Mouse (Mus musculus) hindbrain, embryonic 10.5 days (tissue): ENCODE data around the gene Casp2. TPM values are rescaled to one million over a fixed set of nuclear protein-coding genes. Genes with fewer than 3 reads are reported as not detected.

Experiments used
- DNase-seq: peaks from one replicate; pipeline ENCODE4 v3.0.0-alpha.2; 2017; ENCODE audit warnings: low spot score
- H3K27ac ChIP-seq: fragments of 300-500 bp; sonication (generic); 2 replicates; pipeline ENCODE4 v1.5.1; 2016; ENCODE audit warnings: mild to moderate bottlenecking, moderate library complexity
- H3K27me3 ChIP-seq: fragments of 300-500 bp; sonication (generic); 2 replicates; pipeline ENCODE4 v1.6.1; 2016; ENCODE audit warnings: mild to moderate bottlenecking; ENCODE audit not compliant: poor library complexity, insufficient read depth, severe bottlenecking
- H3K36me3 ChIP-seq: fragments of 300-500 bp; sonication (generic); 2 replicates; pipeline ENCODE4 v1.6.1; 2016; ENCODE audit warnings: mild to moderate bottlenecking, moderate library complexity
- H3K4me1 ChIP-seq: fragments of 300-500 bp; sonication (generic); replicated peaks from 2 replicates; pipeline ENCODE4 v1.6.1; 2016; ENCODE audit warnings: mild to moderate bottlenecking
- H3K4me3 ChIP-seq: fragments of 300-500 bp; sonication (generic); 2 replicates; pipeline ENCODE4 v1.5.1; 2016; ENCODE audit warnings: mild to moderate bottlenecking, moderate library complexity
- H3K9me3 ChIP-seq: fragments of 300-500 bp; sonication (generic); 2 replicates; pipeline ENCODE4 v1.6.1; 2016; ENCODE audit warnings: mild to moderate bottlenecking, moderate library complexity
- WGBS: fragments of 180-500 bp; shearing (Covaris S2); methylation state at CpG from one replicate; pipeline ENCODE4 v1.1.7; 2016; 5-methylcytosine and 5-hydroxymethylcytosine counted together
- polyA plus RNA-seq: library from polyadenylated mRNA; unstranded; fragments of >200 nt; fragmentation: Nextera tagmentation; extraction: Ambion mirVana; gene quantifications from 2 replicates; pipeline ENCODE4 v1.2.1, GENCODE M21; 2016

Gene Casp2
- polyA plus RNA-seq, result 67.7 and 81.2 TPM in 2 replicates

DNA sequence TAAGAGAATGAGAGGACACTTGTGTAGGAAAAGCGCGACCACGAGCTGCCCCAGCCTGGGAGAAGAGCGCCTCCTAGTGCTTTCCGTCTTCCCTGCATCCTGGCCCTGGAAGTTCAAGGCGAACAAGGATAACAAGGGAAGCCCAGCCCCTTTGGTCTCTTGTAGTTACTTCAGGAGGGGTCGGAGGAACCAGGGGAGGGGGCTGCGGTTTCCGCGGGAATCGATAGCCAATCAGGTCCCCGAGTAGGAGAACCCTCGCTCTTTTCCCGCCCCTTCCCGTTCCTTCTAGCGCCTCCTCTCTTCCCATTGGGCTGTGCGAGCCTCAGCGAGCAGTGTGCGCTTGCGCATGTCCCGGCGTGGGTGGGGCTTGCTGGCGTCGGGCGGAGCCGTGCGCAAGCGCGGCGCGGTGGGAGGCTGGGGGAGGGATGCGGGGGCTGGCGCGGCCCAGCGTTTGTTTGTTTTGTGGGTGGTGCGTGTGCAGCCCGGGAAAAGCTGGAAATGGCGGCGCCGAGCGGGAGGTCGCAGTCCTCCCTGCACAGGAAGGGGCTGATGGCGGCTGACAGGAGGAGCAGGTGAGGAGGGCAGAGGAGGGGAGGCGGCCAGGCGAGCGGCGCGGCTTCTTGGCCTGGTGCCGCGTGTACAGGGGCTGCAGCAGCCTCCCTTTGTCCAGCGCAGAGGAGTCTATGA, at the start of gene Casp2:
TSS of gene Casp2 (plus strand) at position 360 of the 687 bp plus-strand sequence.
- peak; percentile 99 for DNase-seq
- Histone ChIP-seq H3K36me3 (peaks cover 28% of the 10 kb centered on the region), H3K4me3 (peak within 1 kb of the TSS; percentile 78), H3K4me1 (peaks cover 8% of the 10 kb centered on the region), H3K27me3 (0 out of 2 replicates have a peak, but pooled peaks cover 6% of the 10 kb centered on the region), H3K27ac (peak within 1 kb of the TSS; percentile 97), H3K9me3 (no peaks in the 10 kb centered on the region)
- WGBS, result under 1% methylated on average over 51 of the region's 51 CpGs

DNA sequence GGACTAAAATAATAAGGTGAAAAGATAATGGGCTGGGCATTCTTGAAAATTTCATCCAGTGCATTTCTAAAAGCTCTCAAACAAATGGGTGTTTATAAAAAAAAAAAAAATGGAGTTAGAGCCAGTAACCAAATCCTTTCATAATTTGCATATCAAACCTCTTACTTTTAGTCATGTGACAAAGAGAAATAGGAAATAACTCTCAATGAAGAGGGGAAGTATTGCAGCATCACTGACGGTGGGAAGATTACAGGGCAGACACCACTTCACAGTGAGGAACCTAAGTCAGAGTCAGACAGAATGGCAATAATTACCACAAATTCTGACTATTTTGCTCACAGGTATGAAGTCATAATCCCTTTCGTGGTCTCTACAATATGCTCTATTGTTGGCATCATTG, 49.8 kb upstream of the Casp2 start, which contains the start of gene Tas2r144:
TSS of gene Tas2r144 (plus strand) at position 301 of the 400 bp plus-strand sequence.
- no peaks in the 10 kb centered on the region for H3K4me1 ChIP-seq
- no peak for DNase-seq

DNA sequence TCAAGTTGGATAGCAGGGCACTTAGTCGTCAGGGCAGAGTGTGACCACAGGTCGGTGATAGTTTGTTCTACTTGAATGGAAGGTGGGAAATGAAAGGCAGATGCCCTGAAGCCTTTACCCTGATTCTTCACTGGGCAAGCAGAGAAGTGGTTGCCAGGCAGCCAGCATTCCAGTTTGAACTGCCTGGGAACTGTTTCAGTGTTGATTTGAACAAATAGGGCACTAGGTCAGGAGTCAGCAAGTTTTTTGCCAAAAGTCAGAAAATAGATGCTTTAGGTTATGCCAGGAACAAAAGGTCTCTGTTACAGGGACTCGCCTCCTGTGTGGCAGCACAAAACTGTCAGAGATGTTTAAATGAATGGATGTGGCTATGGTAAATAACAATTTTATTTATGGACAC, 42.5 kb upstream of the Casp2 start:
- no peaks in the 10 kb centered on the region for H3K4me1 ChIP-seq
- no peak overlapping the region for H3K27ac ChIP-seq
- no peaks in the 10 kb centered on the region for H3K9me3 ChIP-seq
- no peak overlapping the region for H3K4me3 ChIP-seq
- WGBS, result 54% methylated on average over 3 of the region's 3 CpGs
- no peak for DNase-seq
- no peaks in the 10 kb centered on the region for H3K27me3 ChIP-seq
- no peaks in the 10 kb centered on the region for H3K36me3 ChIP-seq

More for the DNA sequence above, 49.8 kb upstream of the Casp2 start, which contains the start of gene Tas2r144:
- Histone ChIP-seq H3K27me3 (no peaks in the 10 kb centered on the region), H3K27ac (no peak within 1 kb of the TSS), H3K36me3 (no peaks in the 10 kb centered on the region), H3K9me3 (no peaks in the 10 kb centered on the region), H3K4me3 (no peak within 1 kb of the TSS)
- 85% methylated on average over 2 of the region's 2 CpGs for WGBS

DNA sequence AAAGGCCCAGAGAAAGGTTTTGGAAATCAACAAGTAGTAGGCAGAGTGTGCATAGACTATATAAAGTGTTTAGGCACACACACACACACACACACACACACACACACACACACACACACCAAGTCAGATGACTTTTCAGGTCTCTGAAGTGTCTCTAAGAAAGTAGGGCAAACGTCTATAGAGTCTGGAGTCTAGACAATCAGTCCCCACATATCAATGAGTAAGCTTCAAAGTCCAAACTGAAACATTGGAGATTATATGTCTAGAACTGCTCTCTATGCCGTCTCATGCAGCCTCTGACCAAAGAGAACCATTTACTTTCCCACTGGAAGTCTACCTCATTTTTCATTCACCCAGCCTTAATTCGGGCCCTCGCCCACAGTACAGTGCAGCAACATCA, 39.7 kb upstream of the Casp2 start:
- no peak overlapping the region for H3K4me3 ChIP-seq
- no peak overlapping the region for H3K27ac ChIP-seq
- 77% methylated on average over 4 of the region's 4 CpGs for WGBS
- no peaks in the 10 kb centered on the region for H3K27me3 ChIP-seq
- H3K36me3 ChIP-seq, result no peaks in the 10 kb centered on the region
- no peaks in the 10 kb centered on the region for H3K9me3 ChIP-seq
- no peak for DNase-seq
- no peaks in the 10 kb centered on the region for H3K4me1 ChIP-seq

DNA sequence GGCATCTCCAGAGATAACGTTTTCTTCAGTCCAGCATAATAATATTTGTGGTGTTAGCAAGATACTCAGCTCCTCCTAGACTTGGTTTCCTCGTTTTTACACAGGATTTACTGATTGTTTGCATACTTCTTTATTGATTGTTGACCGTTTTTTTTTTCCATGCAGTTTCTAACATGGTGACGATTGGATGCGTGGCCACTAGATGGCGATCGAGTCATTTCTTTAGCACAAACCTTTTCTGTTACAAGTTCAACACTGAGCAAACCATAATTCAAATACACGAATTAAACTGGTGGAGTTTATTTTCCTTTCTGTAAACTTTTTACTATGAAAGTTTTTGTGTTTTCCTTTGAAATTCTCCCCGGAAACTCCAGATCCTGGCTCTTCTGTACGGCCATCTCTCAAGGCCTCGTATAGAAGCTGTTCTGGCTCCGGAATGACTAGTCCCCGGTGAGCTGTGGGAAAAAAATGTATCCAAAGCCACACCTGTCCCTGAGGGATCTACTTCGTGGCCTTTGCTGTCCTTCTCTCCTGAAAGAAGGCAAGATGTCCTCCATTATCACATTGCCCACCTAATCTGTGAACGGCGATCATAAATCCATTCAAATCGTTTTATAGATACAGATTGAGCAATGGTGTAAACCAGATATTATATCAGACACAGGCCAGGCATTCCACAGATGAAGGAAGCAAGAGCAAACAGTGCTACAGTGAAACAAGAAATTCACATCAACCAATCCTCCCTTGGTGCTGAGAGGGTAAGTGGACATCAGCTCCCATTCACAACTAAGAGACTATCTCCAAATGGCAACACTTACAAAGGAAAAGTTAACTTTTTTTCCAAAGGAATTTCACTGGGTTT, 37.3 kb upstream of the Casp2 start:
- Histone ChIP-seq H3K36me3 (no peaks in the 10 kb centered on the region), H3K27ac (no peak overlapping the region), H3K9me3 (no peaks in the 10 kb centered on the region), H3K4me1 (no peaks in the 10 kb centered on the region), H3K27me3 (no peaks in the 10 kb centered on the region), H3K4me3 (no peak overlapping the region)
- peak; percentile 63 for DNase-seq
- WGBS, result 35% methylated on average over 17 of the region's 17 CpGs

DNA sequence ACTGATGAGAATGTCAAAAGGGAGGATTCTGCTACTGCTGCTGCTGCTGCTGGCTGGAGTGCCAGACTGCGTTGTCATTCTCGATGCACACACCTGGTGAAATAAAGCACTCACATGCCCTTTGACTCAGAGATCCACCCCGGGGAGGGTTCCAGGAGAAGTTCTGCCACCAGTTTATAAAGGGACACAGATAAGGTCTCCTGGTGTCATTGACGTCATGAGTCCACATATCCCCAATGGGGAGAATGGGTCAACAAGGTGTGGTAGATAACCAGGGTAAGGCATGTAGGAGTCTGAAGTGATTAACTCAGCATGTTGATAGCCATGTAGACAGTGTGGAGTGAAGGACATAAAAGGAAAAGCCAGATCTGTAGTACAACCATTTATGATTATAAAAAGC, 35.2 kb upstream of the Casp2 start:
- 73% methylated on average over 4 of the region's 4 CpGs for WGBS
- DNase-seq, result no peak
- H3K27me3 ChIP-seq, result no peaks in the 10 kb centered on the region

DNA sequence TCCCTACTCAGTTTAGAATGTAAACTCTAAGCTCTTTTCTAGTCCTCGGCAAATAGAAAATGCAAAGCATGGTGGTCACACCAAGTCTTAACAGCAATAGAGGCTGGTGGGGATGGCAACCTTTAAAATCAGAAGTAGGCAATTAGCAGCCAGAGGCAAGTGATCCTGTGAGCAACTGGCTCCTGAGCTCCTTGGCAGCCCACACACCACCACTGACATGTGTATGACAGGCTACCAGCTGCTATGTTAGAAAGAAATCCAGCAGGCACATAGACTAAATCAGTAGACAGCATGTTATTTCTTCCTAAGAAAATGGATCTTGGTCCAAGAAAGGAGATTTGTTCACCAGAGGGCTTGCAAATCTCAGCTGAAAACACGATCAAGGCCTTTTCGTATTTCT, 33.6 kb upstream of the Casp2 start:
- no peak for DNase-seq
- H3K4me3 ChIP-seq, result no peak overlapping the region
- H3K9me3 ChIP-seq, result no peaks in the 10 kb centered on the region
- H3K27ac ChIP-seq, result no peak overlapping the region
- no peaks in the 10 kb centered on the region for H3K4me1 ChIP-seq
- H3K36me3 ChIP-seq, result no peaks in the 10 kb centered on the region
- 91% methylated on average over 3 of the region's 3 CpGs for WGBS
- no peaks in the 10 kb centered on the region for H3K27me3 ChIP-seq

More for the DNA sequence above, 35.2 kb upstream of the Casp2 start:
- Histone ChIP-seq H3K27ac (no peak overlapping the region), H3K9me3 (no peaks in the 10 kb centered on the region), H3K4me3 (no peak overlapping the region), H3K36me3 (no peaks in the 10 kb centered on the region), H3K4me1 (no peaks in the 10 kb centered on the region)

DNA sequence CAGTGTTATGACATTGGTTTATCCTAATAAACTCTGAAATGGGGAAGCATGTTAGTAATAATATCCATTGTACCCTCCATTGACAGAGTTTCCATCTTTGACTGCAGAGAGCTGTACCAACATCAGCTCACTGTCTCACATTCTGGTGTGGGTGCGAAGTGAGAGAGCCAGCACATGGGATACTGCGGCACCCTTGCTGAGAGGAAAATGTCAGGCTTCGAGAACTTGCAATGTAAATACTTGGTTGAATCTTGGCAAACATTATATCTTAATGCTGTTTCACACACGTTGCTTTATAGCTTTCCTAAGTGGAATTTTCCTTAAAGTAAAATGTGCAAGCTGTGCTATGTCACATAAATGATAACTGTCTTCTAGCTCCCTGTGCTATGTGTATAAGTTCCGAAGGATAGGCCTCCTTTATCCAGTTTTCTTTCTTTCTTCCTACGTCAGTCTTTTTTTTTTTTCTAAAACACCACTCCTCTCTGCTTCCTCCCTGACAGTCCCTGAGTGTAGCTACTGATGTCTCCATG, 27.4 kb upstream of the Casp2 start:
- Histone ChIP-seq H3K4me1 (no peaks in the 10 kb centered on the region), H3K27me3 (no peaks in the 10 kb centered on the region), H3K9me3 (no peaks in the 10 kb centered on the region), H3K4me3 (no peak overlapping the region), H3K36me3 (no peaks in the 10 kb centered on the region), H3K27ac (no peak overlapping the region)
- WGBS, result 76% methylated on average over 6 of the region's 6 CpGs
- no peak for DNase-seq

DNA sequence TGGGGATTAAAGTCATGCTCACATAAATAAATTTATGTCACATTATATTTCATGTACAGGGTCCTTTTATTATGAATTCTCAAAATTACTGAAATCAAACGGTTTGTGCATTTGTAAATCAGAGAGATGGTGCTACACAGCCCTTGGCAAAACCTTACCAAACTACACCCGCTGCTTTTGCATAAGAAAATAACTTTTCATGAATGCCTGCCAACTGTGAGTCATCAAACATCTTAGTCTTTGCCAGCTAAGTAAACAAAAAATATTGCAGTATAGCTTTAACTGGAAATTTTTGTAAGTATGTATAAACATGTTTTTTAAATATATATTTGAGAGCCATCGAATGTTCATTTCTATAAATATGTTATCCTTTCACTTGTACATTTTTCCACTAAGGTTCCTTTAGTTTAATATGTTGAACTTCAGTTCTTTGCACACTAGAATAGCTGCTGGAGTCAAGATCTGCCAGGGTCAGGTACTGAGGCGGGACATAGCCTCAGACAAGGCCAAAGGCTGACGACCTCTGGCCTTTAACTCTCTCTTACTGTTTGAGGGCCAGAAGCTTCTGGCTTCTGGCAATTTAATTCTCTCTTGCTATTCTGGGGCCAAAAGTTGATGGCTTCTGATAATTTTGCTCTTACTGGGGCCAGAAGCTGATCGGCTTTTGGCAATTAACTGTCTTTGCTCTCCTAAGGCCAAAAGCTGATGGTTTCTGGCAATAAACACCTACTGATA, 23.3 kb upstream of the Casp2 start:
- Histone ChIP-seq H3K27ac (no peak overlapping the region), H3K9me3 (no peaks in the 10 kb centered on the region), H3K4me1 (peaks cover 8% of the 10 kb centered on the region), H3K27me3 (peaks cover 4% of the 10 kb centered on the region), H3K36me3 (no peaks in the 10 kb centered on the region), H3K4me3 (no peak overlapping the region)
- 75% methylated on average over 6 of the region's 6 CpGs for WGBS
- DNase-seq, result no peak

DNA sequence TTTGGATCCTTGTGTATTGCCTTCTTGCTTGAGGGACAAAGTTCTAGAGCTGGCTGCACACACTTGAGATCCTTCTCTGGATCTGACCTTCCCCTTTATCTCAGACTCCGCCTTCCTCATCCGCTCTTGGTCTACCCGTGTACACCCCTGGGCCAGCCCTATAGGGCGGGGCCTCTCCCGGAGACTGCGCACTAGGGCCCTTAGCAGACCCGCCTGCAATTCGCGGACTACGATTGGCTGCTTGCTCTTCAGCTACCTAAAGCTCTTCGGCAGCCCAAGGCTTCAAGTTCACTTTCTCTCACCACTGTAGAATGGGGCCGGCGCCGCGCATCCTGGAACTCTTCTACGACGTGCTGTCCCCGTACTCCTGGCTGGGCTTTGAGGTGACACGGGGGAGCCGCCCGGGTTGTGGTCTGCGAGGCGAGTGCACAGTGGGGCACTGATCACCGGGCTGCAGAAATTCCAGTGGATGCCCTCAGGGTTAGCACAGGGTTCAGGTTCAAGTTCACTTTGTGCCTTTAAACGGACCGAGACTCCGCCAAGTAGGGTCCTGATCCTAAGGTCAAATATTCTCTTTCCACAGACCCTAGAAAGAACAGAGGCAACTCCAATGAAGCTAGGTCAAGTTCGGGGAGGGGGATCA, 19.0 kb upstream of the Casp2 start, which contains the start of gene Gstk1:
TSS of gene Gstk1 (plus strand) at position 225 of the 643 bp plus-strand sequence.
- Histone ChIP-seq H3K9me3 (no peaks in the 10 kb centered on the region), H3K4me1 (peaks cover 17% of the 10 kb centered on the region), H3K4me3 (peak within 1 kb of the TSS; percentile 62), H3K36me3 (no peaks in the 10 kb centered on the region), H3K27me3 (peaks cover 15% of the 10 kb centered on the region), H3K27ac (peak within 1 kb of the TSS; percentile 64; the same call in 1 of the 2 replicates)
- 3% methylated on average over 28 of the region's 28 CpGs for WGBS
- peak; percentile 85 for DNase-seq

DNA sequence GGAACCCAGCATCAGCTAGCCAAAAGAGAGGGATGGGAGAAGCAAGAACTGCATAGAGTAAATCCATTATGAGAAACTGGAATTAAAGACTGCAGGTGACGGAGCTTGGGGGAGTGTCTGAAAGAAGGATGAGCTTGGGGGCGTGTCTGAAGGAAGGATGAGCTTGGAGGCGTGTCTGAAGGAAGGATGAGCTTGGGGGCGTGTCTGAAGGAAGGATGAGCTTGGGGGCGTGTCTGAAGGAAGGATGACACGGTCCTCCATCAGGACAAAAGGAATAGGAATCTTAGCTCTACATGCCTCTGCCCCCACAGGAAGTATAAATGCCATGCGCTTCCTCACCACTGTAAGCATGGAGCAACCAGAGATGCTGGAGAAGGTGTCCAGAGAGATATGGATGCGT, 17.6 kb upstream of the Casp2 start:
- WGBS, result 5% methylated on average over 8 of the region's 8 CpGs
- H3K27ac ChIP-seq, result no peak overlapping the region
- H3K36me3 ChIP-seq, result no peaks in the 10 kb centered on the region
- H3K4me1 ChIP-seq, result peaks cover 17% of the 10 kb centered on the region
- no peaks in the 10 kb centered on the region for H3K9me3 ChIP-seq
- DNase-seq, result no peak
- H3K4me3 ChIP-seq, result peak overlapping the region; percentile 31
- peaks cover 15% of the 10 kb centered on the region for H3K27me3 ChIP-seq

DNA sequence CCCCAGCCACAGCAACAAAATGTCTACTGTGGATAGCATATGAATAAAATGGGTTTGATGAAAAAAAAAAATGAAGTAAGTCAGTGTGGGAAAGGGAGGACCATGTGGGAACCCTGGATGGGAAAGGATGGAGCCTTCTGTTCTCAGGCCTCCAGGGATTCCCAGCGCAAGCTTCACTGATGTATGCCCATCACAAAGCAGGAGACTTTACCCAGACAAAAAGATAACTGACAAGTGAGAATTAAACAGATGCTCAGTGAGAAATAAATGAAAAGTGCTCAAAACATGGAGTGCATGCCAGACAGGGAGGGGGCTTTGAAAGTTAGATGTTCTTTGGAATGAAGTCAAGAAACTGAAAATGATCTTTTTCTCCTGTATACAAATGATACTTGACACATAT, 16.8 kb upstream of the Casp2 start:
- Histone ChIP-seq H3K36me3 (no peaks in the 10 kb centered on the region), H3K4me1 (peaks cover 17% of the 10 kb centered on the region), H3K9me3 (no peaks in the 10 kb centered on the region), H3K27me3 (peaks cover 15% of the 10 kb centered on the region), H3K27ac (no peak overlapping the region), H3K4me3 (no peak overlapping the region)
- 92% methylated on average over 1 of the region's 1 CpGs for WGBS
- DNase-seq, result no peak
